Mouse (Mus musculus) cerebellum, adult 2 months (tissue): ENCODE data around the gene Smim10l1.

ENCODE experiments used
- CTCF ChIP-seq: fragments of 200-500 bp; IDR thresholded peaks from 2 replicates; pipeline ENCODE4 v1.5.1; 2011; ENCODE audit warnings: low read depth, mild to moderate bottlenecking, control low read depth, low read length, moderate library complexity, borderline replicate concordance; ENCODE audit not compliant: insufficient read depth
- POLR2A ChIP-seq: fragments of 200-500 bp; IDR thresholded peaks from 2 replicates; pipeline ENCODE4 v1.6.1; 2011; ENCODE audit warnings: low read length, control low read depth, borderline replicate concordance; ENCODE audit not compliant: insufficient read depth

DNA sequence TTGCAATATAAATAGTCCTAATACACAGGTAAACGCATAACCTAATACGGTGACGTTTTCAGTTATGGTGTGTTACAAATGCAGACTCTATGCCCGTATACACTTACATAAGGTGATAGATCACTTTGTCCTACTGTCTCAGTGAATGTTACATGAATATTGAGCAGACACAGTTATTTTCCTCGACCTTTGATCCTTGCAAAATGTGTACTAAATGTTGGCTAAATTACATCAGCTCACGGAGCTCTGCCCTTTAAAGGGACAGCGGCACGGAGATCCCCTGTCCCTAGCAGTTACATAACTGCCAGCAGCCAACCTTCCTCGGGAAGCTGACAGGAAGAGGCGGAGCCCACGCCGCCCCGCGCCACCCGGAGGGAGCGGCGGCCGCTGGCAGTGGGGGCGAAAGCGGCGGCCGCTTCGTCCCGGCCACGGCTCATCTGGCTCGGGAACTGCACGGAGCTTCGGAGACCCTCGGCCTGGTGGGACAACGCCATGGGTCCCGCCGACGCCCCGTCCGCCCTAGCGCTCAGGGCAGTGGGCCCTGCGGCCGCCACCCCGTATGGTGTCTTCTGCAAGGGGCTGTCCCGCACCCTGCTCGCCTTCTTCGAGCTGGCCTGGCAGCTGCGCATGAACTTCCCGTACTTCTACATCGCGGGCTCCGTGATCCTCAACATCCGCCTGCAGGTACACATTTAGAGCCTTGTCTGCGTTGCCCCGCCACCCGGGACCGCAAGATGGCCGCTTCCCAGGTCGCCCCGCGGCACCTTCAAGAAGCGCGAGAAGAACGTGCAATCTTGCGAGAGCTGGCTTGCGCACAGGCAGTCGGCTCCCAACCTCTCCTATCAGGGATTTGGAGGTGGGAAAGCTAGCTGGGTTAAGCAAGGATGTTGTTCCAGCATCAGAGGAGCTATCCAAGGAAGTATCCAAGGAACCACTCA is 482 bp downstream of the Smim10l1 start:
- TF ChIP-seq POLR2A (peak; percentile 68), CTCF (no peak)
